Mouse (Mus musculus) C2C12 (cell line): ENCODE results near the gene Ifnar1.
"Not testable (repeated sequence)": the region's sequence is repeated elsewhere in the genome, so short reads cannot be mapped to it uniquely, and the experiment has no call there.

Source experiments
- CEBPB ChIP-seq: IDR thresholded peaks from one replicate; pipeline ENCODE4 v1.6.1; 2011; ENCODE audit warnings: low read depth, mild to moderate bottlenecking, control low read depth, moderate library complexity
- CTCF ChIP-seq: IDR thresholded peaks from one replicate; pipeline ENCODE4 v1.5.1; 2011; ENCODE audit not compliant: control insufficient read depth, insufficient read depth, insufficient read length
- MAX ChIP-seq: IDR thresholded peaks from one replicate; pipeline ENCODE4 v1.6.1; 2011; ENCODE audit warnings: mild to moderate bottlenecking, control low read depth
- MYOD1 ChIP-seq: IDR thresholded peaks from one replicate; pipeline ENCODE4 v1.6.1; 2011; ENCODE audit warnings: low read depth; ENCODE audit not compliant: control insufficient read depth, insufficient read length
- MYOG ChIP-seq: IDR thresholded peaks from one replicate; pipeline ENCODE4 v1.6.1; 2011; ENCODE audit not compliant: control insufficient read depth, insufficient read length; ENCODE audit errors: extremely low read depth
- USF1 ChIP-seq: IDR thresholded peaks from one replicate; pipeline ENCODE4 v1.6.1; 2011; ENCODE audit warnings: low read depth, mild to moderate bottlenecking, control low read depth, moderate library complexity

GRCm38 (mm10) chr16:91438599-91438998 is 46.4 kb upstream of the Ifnar1 start:
- not testable (repeated sequence) for TF ChIP-seq CTCF, USF1, MAX, CEBPB, MYOG, MYOD1
